Mouse (Mus musculus) lung, postnatal 4 days (tissue): ENCODE measurements at regions not wholly inside any gene's neighbourhood (a gene's known extent, or its start where the extent isn't known, plus 50 kb on each side); places are given as distances from the start of the nearest gene placed in this dataset.
A peak's percentile ranks its signal among the peaks of the same experiment; 100 is the strongest.

Experiments used
- DNase-seq, 2 experiments: peaks; one replicate each; pipeline ENCODE4 v3.0.0; 2021

GRCm38 (mm10) chr13:16763746-16764145 is 752.1 kb downstream of the Inhba start:
- peak in 1 of 2 experiments; percentile 34 for DNase-seq

- no peak for DNase-seq
Observed at GRCm38 (mm10) chr13:16769409-16769808, 757.8 kb downstream of the Inhba start.

DNA sequence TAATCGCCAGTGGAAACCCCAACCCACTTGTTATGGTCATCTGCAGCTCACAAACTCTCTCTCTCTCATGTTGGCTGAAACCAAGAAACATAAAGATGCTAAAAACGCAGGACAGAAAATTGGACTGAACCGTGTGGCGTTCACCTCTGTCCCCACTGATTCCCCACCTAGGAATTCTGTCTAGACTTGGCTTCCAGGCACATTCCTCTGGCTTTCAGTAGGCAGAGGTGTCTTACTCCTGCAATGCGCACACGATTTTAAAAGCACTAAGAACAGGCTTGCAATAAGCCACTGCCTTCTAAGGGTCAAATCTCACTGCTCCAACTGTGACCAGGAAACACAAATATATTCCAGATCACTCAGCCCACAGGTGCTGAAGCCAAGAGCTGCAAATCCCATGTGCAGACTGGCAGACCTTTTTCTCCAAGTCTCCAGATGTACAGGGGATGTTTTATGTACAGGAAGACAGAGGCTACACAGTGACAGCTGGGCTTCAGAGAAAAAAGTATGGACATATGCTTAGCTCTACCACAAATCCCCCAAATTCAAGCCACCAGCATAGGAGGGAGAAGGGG is 758.3 kb downstream of the Inhba start:
- DNase-seq: no peak

GRCm38 (mm10) chr13:16771845-16772244 is 760.2 kb downstream of the Inhba start:
- DNase-seq: no peak

- peak; percentile 5 to 22 for DNase-seq
Observed at GRCm38 (mm10) chr13:16805560-16805959, 793.9 kb downstream of the Inhba start.
